Mouse (Mus musculus) kidney, adult 8-10 months (tissue): ENCODE measurements around the gene Olfr1258.
"Not testable (repeated sequence)": the region's sequence is repeated elsewhere in the genome, so short reads cannot be mapped to it uniquely, and the experiment has no call there.

Experiments
- DNase-seq, 2 experiments: peaks; one replicate each; pipeline ENCODE4 v3.0.0; 2022

The Olfr1258 gene

GRCm38 (mm10) chr2:89927009-89927408, at the start of gene Olfr1258:
Gene Olfr1258, plus strand, starts transcription at chr2:89927309.
- DNase-seq, result no peak

DNA sequence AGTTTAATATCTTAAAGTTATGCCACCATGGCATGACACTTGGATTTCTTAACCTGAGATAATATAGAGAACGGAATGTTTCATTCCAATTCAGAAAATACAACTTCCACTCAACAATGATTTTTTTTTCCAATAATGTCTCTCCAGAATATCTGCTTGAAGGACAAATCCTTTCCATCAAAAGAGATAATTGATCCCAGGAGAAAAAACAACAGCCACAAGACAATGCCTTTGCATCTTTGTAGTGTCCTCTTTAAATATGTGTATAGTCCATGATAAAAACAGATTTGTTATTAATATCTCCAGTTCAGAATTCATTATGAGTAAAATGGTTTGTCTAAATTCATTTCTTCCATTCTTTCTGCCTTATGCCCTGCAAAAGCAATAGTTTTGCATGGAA, 49.0 kb upstream of the Olfr1258 start, which contains the start of gene Olfr1257:
TSS of gene Olfr1257 (plus strand) at position 301 of the 400 bp plus-strand sequence.
- no peak for DNase-seq

DNA sequence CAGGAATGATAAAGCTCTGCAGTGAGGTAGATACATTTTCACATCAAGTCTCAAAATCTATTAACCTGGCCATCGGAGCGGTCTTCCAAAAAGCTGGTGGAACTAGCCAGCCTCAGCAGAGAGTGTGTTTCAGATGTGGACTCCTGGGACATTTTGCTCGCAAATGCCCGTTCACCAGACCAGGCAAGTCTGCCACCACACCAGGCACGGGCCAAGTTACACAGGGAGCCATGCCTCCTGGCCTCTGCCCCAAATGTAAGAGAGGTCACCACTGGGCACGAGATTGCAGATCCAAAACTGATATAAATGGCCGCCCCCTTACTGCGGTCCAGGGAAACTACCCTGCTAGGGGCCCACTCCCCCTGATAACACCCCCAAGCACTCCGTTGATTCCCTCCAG, 14.5 kb upstream of the Olfr1258 start:
- DNase-seq, result not testable (repeated sequence)

- no peak for DNase-seq
Observed at GRCm38 (mm10) chr2:89948564-89948963, 21.5 kb downstream of the Olfr1258 start, which contains the start of gene Olfr1259. Gene Olfr1259, minus strand, starts transcription at chr2:89948664.

DNA sequence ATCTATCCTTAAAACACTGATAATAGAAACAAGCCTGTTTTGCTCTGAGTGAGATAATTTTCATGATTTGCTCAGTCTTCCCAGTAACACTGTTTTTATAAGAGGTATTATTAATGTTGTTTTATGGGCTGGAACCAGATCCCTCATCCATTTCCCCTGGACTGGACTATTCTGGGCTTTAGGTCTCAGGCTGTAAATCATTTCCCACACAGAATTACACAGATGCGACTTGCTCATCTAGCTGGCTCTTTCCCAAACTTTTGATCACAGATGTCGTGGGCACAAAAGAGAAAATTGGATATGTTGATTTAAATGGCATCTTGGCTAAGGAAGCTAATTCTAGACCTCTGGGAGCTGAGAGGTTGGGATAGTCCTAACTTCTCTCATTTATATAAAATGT, 47.1 kb downstream of the Olfr1258 start, which contains the start of gene Olfr1260:
TSS of gene Olfr1260 (plus strand) at position 157 of the 400 bp plus-strand sequence.
- DNase-seq, result no peak

- no peak for DNase-seq
Observed at GRCm38 (mm10) chr2:89977709-89978108, 50.6 kb downstream of the Olfr1258 start.
